Mouse (Mus musculus) intestine, postnatal 0 days (tissue): ENCODE results near the gene Paqr3. TPM values are rescaled to one million over a fixed set of nuclear protein-coding genes. Genes with fewer than 3 reads are reported as not detected.

Experiments
- ATAC-seq: fragments of 200-750 bp; cut with Nextera tagmentation; 2 replicates; pipeline ENCODE4 v1.8.0; 2017; ENCODE audit warnings: mild to moderate bottlenecking, moderate TSS enrichment, moderate library complexity
- H3K27ac ChIP-seq: fragments of 300-500 bp; sonication (generic); 2 replicates; pipeline ENCODE4 v1.5.1; 2014; ENCODE audit warnings: mild to moderate bottlenecking, low read depth, low read length, moderate library complexity
- H3K27me3 ChIP-seq: fragments of 300-500 bp; sonication (generic); replicated peaks from 2 replicates; pipeline ENCODE4 v1.6.1; 2014; ENCODE audit warnings: low read length, mixed read lengths; ENCODE audit not compliant: control insufficient read depth, insufficient read depth
- H3K36me3 ChIP-seq: fragments of 300-500 bp; sonication (generic); 2 replicates; pipeline ENCODE4 v1.6.1; 2014; ENCODE audit warnings: mild to moderate bottlenecking, moderate library complexity; ENCODE audit not compliant: control insufficient read depth, insufficient read depth
- H3K4me1 ChIP-seq: fragments of 300-500 bp; sonication (generic); replicated peaks from 2 replicates; pipeline ENCODE4 v1.6.1; 2014; ENCODE audit warnings: antibody characterized with exemption, low read length, mixed read lengths; ENCODE audit not compliant: control insufficient read depth, insufficient read depth
- H3K4me2 ChIP-seq: fragments of 300-500 bp; sonication (generic); replicated peaks from 2 replicates; pipeline ENCODE4 v1.6.1; 2014; ENCODE audit warnings: low read depth, mild to moderate bottlenecking, moderate library complexity
- H3K4me3 ChIP-seq: fragments of 300-500 bp; sonication (generic); 2 replicates; pipeline ENCODE4 v1.5.1; 2014; ENCODE audit warnings: low read depth, low read length
- H3K9ac ChIP-seq: fragments of 300-500 bp; sonication (generic); 2 replicates; pipeline ENCODE4 v1.6.1; 2014; ENCODE audit warnings: mild to moderate bottlenecking, low read depth, low read length
- H3K9me3 ChIP-seq: fragments of 300-500 bp; sonication (generic); 2 replicates; pipeline ENCODE4 v1.6.1; 2016; ENCODE audit warnings: mixed run types; ENCODE audit not compliant: control insufficient read depth
- CTCF ChIP-seq: sonication (generic); IDR thresholded peaks from 2 replicates; pipeline ENCODE4 v1.5.1; 2016; ENCODE audit warnings: low read depth, mild to moderate bottlenecking, control low read depth, antibody characterized with exemption, moderate library complexity
- WGBS: fragments of 180-500 bp; shearing (Covaris S2); extraction: QIAGEN DNeasy Blood & Tissue Kit; methylation state at CpG from one replicate; pipeline ENCODE4 v1.1.7; 2014; 5-methylcytosine and 5-hydroxymethylcytosine counted together
- polyA plus RNA-seq: library from polyadenylated mRNA; unstranded; fragments of >200 nt; fragmentation: Nextera tagmentation; extraction: Ambion mirVana; gene quantifications from 2 replicates; pipeline ENCODE4 v1.2.1, GENCODE M21; 2015

The Paqr3 gene
- polyA plus RNA-seq, 1 experiment from 2014 or later = 0.50 TPM

DNA sequence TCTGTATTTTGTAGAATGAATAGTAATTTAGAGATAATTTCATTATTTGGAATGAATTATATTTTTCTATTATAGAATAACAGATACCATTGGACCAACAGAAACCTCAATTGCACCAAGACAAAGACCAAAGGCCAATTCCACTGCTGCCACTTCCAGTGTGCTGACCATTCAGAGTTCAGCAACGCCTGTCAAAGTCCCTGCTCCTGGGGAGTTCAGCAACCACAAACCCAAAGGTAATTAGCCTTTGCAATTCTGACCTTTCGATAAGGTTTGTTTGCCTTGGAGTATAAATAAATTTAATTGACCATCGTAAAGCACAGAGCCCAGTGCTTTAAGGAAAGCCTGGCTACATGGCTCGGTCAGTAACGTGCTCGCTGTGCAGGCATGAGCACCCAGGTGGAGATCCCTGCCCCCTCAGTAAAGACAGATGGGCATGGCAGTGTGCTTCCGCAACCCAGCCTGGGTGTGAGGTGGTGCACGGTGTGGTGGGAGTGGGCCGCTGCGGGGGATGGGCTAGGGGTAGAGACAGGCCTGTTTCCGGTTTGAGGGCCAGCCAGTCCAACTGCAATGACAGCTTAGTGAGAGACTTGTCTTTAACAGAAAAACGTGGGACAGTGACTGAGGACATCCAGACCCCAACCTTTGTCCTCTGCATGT lies 54.5 kb downstream of the Paqr3 start:
- H3K4me1 ChIP-seq = no peaks in the 10 kb centered on the region
- peak overlapping the region; percentile 72; the same call in 1 of the 2 replicates for H3K27ac ChIP-seq
- WGBS = 32% methylated on average over 12 of the region's 12 CpGs
- no peak overlapping the region for H3K4me3 ChIP-seq
- H3K36me3 ChIP-seq = peaks cover 33% of the 10 kb centered on the region
- no peaks in the 10 kb centered on the region for H3K27me3 ChIP-seq
- no peak overlapping the region for H3K4me2 ChIP-seq
- no peak for TF ChIP-seq CTCF
- ATAC-seq = peak; percentile 72
- H3K9me3 ChIP-seq = no peaks in the 10 kb centered on the region
- no peak overlapping the region for H3K9ac ChIP-seq

- ATAC-seq = peak; percentile 50
- H3K4me3 ChIP-seq = no peak overlapping the region
- H3K9ac ChIP-seq = no peak overlapping the region
- H3K9me3 ChIP-seq = no peaks in the 10 kb centered on the region
- H3K4me1 ChIP-seq = no peaks in the 10 kb centered on the region
- H3K27ac ChIP-seq = peak overlapping the region; percentile 72
- no peak overlapping the region for H3K4me2 ChIP-seq
- H3K36me3 ChIP-seq = peaks cover 36% of the 10 kb centered on the region
- no peaks in the 10 kb centered on the region for H3K27me3 ChIP-seq
- 59% methylated on average over 3 of the region's 3 CpGs for WGBS
- TF ChIP-seq CTCF = no peak
Observed at GRCm38 (mm10) chr5:97056359-97056758, 55.0 kb downstream of the Paqr3 start.

- Histone ChIP-seq H3K4me2 (no peak overlapping the region), H3K4me1 (no peaks in the 10 kb centered on the region), H3K4me3 (no peak overlapping the region), H3K36me3 (peaks cover 40% of the 10 kb centered on the region), H3K27ac (no peak overlapping the region), H3K27me3 (no peaks in the 10 kb centered on the region), H3K9me3 (no peaks in the 10 kb centered on the region), H3K9ac (no peak overlapping the region)
- ATAC-seq = no peak
- 6% methylated on average over 1 of the region's 1 CpGs for WGBS
- peak; percentile 84 for TF ChIP-seq CTCF
Observed at GRCm38 (mm10) chr5:97055511-97056068, 55.8 kb downstream of the Paqr3 start.

GRCm38 (mm10) chr5:97054801-97055200 lies 56.6 kb downstream of the Paqr3 start:
- no peak overlapping the region for H3K9ac ChIP-seq
- no peak for TF ChIP-seq CTCF
- no peak for ATAC-seq
- no peak overlapping the region for H3K4me3 ChIP-seq
- H3K27ac ChIP-seq = no peak overlapping the region; the same call in 1 of the 2 replicates
- no peak overlapping the region for H3K4me2 ChIP-seq
- H3K27me3 ChIP-seq = no peaks in the 10 kb centered on the region
- 78% methylated on average over 10 of the region's 10 CpGs for WGBS
- no peaks in the 10 kb centered on the region for H3K9me3 ChIP-seq
- H3K4me1 ChIP-seq = no peaks in the 10 kb centered on the region
- H3K36me3 ChIP-seq = peaks cover 40% of the 10 kb centered on the region

- no peak for TF ChIP-seq CTCF
- H3K27ac ChIP-seq = no peak overlapping the region
- peaks cover 42% of the 10 kb centered on the region for H3K36me3 ChIP-seq
- H3K9ac ChIP-seq = no peak overlapping the region
- H3K4me2 ChIP-seq = no peak overlapping the region
- WGBS = 57% methylated on average over 5 of the region's 5 CpGs
- H3K9me3 ChIP-seq = no peaks in the 10 kb centered on the region
- H3K4me1 ChIP-seq = no peaks in the 10 kb centered on the region
- no peaks in the 10 kb centered on the region for H3K27me3 ChIP-seq
- no peak for ATAC-seq
- no peak overlapping the region for H3K4me3 ChIP-seq
Observed at GRCm38 (mm10) chr5:97054166-97054565, 57.2 kb downstream of the Paqr3 start.

GRCm38 (mm10) chr5:97048905-97049304 lies 62.5 kb downstream of the Paqr3 start:
- no peak for TF ChIP-seq CTCF
- Histone ChIP-seq H3K4me3 (no peak overlapping the region), H3K4me2 (no peak overlapping the region), H3K4me1 (peaks cover 2% of the 10 kb centered on the region; the same call in 1 of the 2 replicates), H3K27ac (no peak overlapping the region), H3K9me3 (no peaks in the 10 kb centered on the region), H3K9ac (no peak overlapping the region), H3K36me3 (peaks cover 30% of the 10 kb centered on the region; the same call in 1 of the 2 replicates), H3K27me3 (no peaks in the 10 kb centered on the region)
- 94% methylated on average over 5 of the region's 5 CpGs for WGBS
- ATAC-seq = no peak
